Mouse (Mus musculus): ENCODE measurements at regions not wholly inside any gene's neighbourhood (a gene's known extent, or its start where the extent isn't known, plus 50 kb on each side); places are given as distances from the start of the nearest gene placed in this dataset.

DNA sequence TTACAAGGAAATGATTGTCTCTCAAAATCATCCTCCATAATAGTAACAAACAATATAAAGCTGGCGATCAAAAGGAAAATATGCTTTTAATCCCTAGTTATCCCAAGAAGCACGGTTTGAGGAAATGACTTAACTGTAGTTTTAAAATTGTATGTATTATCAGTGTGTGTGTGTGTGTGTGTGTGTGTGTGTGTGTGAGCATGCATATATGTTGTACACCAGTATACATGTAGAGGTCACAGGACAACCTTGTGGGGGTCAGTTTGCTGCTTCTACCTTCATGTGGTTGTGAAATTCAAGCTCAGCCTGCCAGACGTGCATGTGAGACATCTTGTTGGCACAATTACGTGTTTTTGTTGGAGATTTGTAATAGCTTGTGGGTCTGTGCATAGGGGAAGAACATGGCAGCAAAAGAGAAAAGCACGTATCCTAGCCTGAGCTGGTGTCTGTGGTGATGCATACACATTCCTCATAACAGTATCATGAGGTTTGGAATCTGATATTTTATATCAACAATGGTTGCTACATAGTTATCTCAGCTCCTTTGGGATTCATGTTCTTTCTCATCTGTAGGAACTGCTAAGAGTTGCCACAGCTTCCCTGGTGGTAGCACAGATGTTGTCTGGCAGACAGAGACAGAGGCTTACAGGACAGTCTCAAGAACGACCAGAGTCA, 622.4 kb downstream of the Kcnj2 start:
- TF ChIP-seq E2F4 (IDR thresholded peaks at IDR 0.05; ENCODE audit: insufficient read depth): no peak
- TF ChIP-seq POLR2A (IDR thresholded peaks at IDR 0.05; ENCODE audit: insufficient read length, low read depth): no peak
- TF ChIP-seq TCF12 (IDR thresholded peaks at IDR 0.05; ENCODE audit: insufficient read depth, poor library complexity, severe bottlenecking): no peak
- TF ChIP-seq USF1 (IDR thresholded peaks at IDR 0.05; ENCODE audit: low read depth): no peak
- no peak for TF ChIP-seq POLR2AphosphoS2 (IDR thresholded peaks at IDR 0.05; ENCODE audit: insufficient read length, low read depth)
- TF ChIP-seq MYOG (IDR thresholded peaks at IDR 0.05; ENCODE audit: control insufficient read depth in 1 of 3, insufficient read depth in 1 of 3, insufficient read length in 2 of 3, low read depth in 2 of 3): no peak
- TF ChIP-seq REST (IDR thresholded peaks at IDR 0.05; ENCODE audit: insufficient read depth, insufficient read length): no peak
- TF ChIP-seq MAX (IDR thresholded peaks at IDR 0.05; ENCODE audit: low read depth): no peak
- TF ChIP-seq MYOD1 (IDR thresholded peaks at IDR 0.05; ENCODE audit: control insufficient read depth in 1 of 3, insufficient read length in 2 of 3, low read depth in 2 of 3): no peak
- TF ChIP-seq CEBPB (IDR thresholded peaks at IDR 0.05; ENCODE audit: insufficient read depth, poor library complexity, severe bottlenecking): peak; percentile 73
- no peak for TF ChIP-seq TCF3 (IDR thresholded peaks at IDR 0.05; ENCODE audit: insufficient read length, low read depth)
